Mouse (Mus musculus) forebrain, postnatal 0 days (tissue): ENCODE data around the gene Pgap1. TPM values are rescaled to one million over a fixed set of nuclear protein-coding genes. Genes with fewer than 3 reads are reported as not detected.

Experiments
- ATAC-seq: fragments of 200-750 bp; cut with Nextera tagmentation; 2 replicates; pipeline ENCODE4 v1.8.0; 2017; ENCODE audit warnings: mild to moderate bottlenecking, moderate library complexity
- DNase-seq: peaks from one replicate; pipeline ENCODE4 v3.0.0-alpha.2; 2015
- H3K27ac ChIP-seq: fragments of 300-500 bp; sonication (generic); 2 replicates; pipeline ENCODE4 v1.5.1; 2014; ENCODE audit warnings: low read depth, mild to moderate bottlenecking, antibody characterized with exemption, low read length, moderate library complexity, mixed read lengths
- H3K27me3 ChIP-seq: fragments of 300-500 bp; sonication (generic); 2 replicates; pipeline ENCODE4 v1.6.1; 2014; ENCODE audit warnings: mild to moderate bottlenecking, low read length, mixed read lengths; ENCODE audit not compliant: insufficient read depth
- H3K36me3 ChIP-seq: fragments of 300-500 bp; sonication (generic); 2 replicates; pipeline ENCODE4 v1.6.1; 2014; ENCODE audit warnings: mild to moderate bottlenecking, moderate library complexity; ENCODE audit not compliant: insufficient read depth
- H3K4me1 ChIP-seq: fragments of 300-500 bp; sonication (generic); 2 replicates; pipeline ENCODE4 v1.6.1; 2014; ENCODE audit warnings: antibody characterized with exemption; ENCODE audit not compliant: insufficient read depth
- H3K4me2 ChIP-seq: fragments of 300-500 bp; sonication (generic); 2 replicates; pipeline ENCODE4 v1.6.1; 2014; ENCODE audit warnings: low read depth, mild to moderate bottlenecking, moderate library complexity
- H3K4me3 ChIP-seq: fragments of 300-500 bp; sonication (generic); 2 replicates; pipeline ENCODE4 v1.5.1; 2014; ENCODE audit warnings: low read depth, low read length, mixed read lengths
- H3K9ac ChIP-seq: fragments of 300-500 bp; sonication (generic); 2 replicates; pipeline ENCODE4 v1.6.1; 2014; ENCODE audit warnings: mild to moderate bottlenecking
- H3K9me3 ChIP-seq: fragments of 300-500 bp; sonication (generic); 2 replicates; pipeline ENCODE4 v1.6.1; 2016; ENCODE audit warnings: low read length
- CTCF ChIP-seq: sonication (generic); IDR thresholded peaks from 2 replicates; pipeline ENCODE4 v1.5.1; 2016; ENCODE audit warnings: antibody characterized with exemption, control low read depth, low read depth
- WGBS: fragments of 180-500 bp; shearing (Covaris S2); extraction: QIAGEN DNeasy Blood & Tissue Kit; methylation state at CpG from one replicate; pipeline ENCODE4 v1.1.7; 2014; 5-methylcytosine and 5-hydroxymethylcytosine counted together
- polyA plus RNA-seq: library from polyadenylated mRNA; unstranded; fragments of >200 nt; fragmentation: Nextera tagmentation; extraction: Ambion mirVana; gene quantifications from 2 replicates; pipeline ENCODE4 v1.2.1, GENCODE M21; 2015
- total RNA-seq: library from RNA; depleted of rRNA; stranded (reverse); fragments of >200 nt; gene quantifications from 2 replicates; pipeline ENCODE4 v1.2.3, GENCODE M21; 2014; rRNA removed

The Pgap1 gene
- total and polyA plus RNA-seq, 2 experiments from 2014 or later: 18.2 to 87.2 TPM

GRCm38 (mm10) chr1:54438340-54439079, 119.0 kb downstream of the Pgap1 start, which contains the start of gene Gtf3c3:
Gtf3c3 (minus strand) TSS chr1:54438971.
- peak within 1 kb of the TSS; percentile 61 for H3K4me2 ChIP-seq
- peak within 1 kb of the TSS; percentile 79 for H3K4me3 ChIP-seq
- peak; percentile 88 for DNase-seq
- no peaks in the 10 kb centered on the region for H3K27me3 ChIP-seq
- peak; percentile 100 for ATAC-seq
- TF ChIP-seq CTCF: no peak
- H3K27ac ChIP-seq: peak within 1 kb of the TSS; percentile 45; the same call in 1 of the 2 replicates
- WGBS: 2% methylated on average over 39 of the region's 39 CpGs
- H3K9me3 ChIP-seq: no peaks in the 10 kb centered on the region
- peaks cover 15% of the 10 kb centered on the region for H3K4me1 ChIP-seq
- peaks cover 2% of the 10 kb centered on the region; the same call in 1 of the 2 replicates for H3K36me3 ChIP-seq
- peak within 1 kb of the TSS; percentile 81 for H3K9ac ChIP-seq

Other genes with a start within 250 kb of the Pgap1 start
- 33.4 and 33.8 TPM in 2 replicates for gene Gtf3c3, start 118.7 kb downstream of the Pgap1 start, total RNA-seq
- 10.9 and 15.9 TPM in 2 replicates for gene Gtf3c3, start 118.7 kb downstream of the Pgap1 start, polyA plus RNA-seq